Mouse (Mus musculus): Measurements from ENCODE around the gene Inpp5b. TPM values are rescaled to one million over a fixed set of nuclear protein-coding genes. Genes with fewer than 3 reads are reported as not detected.
A peak's percentile ranks its signal among the peaks of the same experiment; 100 is the strongest.
"Not testable (repeated sequence)": the region's sequence is repeated elsewhere in the genome, so short reads cannot be mapped to it uniquely, and the experiment has no call there.

Inpp5b gene
- 10 to 100 TPM; 10.1 to 14.9 TPM for total RNA-seq (2021)

GRCm38 (mm10) chr4:124741376-124742343 is at the start of gene Inpp5b:
Gene Inpp5b, plus strand, starts transcription at chr4:124741850.
- DNase-seq = peak; percentile 86 to 88
- intact Hi-C loops (cut with DNase I) = loop anchor here (2.0 to 5.0 kb wide), 2 partner anchors 27 to 196 kb away; partner anchors contain the start of genes 9930104L06Rik, Cdca8 and Sf3a3

DNA sequence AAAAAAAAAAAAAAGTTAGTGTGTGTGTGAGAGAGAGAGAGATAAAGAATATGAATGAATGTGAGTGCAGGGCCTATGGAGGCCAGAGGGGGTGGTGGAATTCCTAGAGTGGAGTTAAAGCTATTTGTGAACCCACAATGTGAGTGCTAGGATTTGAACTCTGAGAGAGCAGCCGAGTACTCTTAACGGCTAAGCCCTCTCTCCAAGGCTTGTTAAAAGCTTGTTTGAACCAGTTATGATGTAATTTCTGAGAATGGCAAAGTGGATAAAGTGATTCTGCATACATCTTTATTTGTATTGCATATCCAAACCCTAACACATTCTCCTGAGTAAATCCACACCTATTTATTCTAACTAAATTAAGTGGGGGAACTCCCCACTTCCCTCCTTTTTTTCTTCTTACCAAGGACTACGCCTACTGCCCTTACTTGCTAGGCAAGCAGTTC is 49.2 kb upstream of the Inpp5b start:
- intact Hi-C loops (cut with DNase I) = no loop called here
- no peak for DNase-seq

DNA sequence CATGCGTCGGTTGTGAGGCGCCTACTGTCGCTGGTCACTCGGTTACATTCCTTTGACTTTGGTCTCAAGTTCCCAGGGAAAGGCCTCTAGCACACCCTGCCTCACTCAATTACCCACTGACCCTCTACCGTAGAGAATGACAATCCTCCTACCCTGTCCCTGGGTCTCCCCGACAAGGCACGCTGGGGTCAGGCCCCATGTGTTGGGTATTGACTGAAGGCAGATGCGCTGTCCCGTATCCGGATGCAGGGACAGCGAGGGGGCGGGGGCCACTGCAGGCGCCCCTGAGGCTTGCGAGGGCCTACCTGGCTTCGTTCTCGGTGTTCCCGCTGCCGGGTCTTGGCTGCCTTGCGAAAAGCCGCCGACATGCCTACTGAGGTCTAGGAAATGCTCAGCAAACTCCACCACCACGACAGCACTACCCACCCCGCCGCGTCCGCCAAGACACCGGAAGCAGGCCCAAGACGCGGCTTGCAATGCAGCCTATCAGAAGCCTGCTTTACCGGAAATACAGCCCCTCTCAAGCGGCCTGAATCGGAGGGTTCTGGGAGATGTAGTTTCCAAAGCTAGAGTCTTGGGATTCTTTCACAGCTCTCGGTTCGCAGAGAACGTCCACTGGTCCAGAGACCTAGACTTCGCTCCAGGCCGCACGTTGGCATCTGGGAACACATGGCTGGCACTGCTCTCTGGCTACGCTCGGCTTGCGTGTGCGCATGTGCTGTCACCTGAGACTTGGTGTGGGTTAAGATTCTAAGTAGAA is 48.3 kb upstream of the Inpp5b start, which contains the start of gene Utp11:
Gene Utp11, minus strand, starts transcription at position 466 of the 760 bp plus-strand sequence.
- intact Hi-C loops (cut with DNase I) = no loop called here
- DNase-seq = peak; percentile 92 to 93

DNA sequence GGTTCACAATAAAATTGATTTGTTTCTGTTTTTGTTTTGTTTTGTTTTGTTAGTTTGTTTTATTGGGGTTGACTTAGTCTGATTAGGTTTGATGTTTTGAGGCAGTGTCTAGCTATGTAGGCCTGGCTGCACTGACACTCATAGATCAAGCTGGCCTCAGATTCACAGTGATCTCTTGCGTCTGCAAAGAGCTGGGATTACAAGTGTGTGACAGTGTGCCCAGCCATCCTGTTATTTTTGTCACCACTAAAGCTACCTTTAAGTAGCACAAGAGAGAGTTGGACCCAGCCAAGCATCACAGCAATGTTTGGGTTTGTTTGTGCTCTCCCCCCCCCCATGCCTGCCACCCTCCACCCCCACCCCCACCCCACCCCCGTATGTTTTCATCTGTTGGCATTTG is 47.1 kb upstream of the Inpp5b start:
- no peak for DNase-seq
- intact Hi-C loops (cut with DNase I) = no loop called here

DNA sequence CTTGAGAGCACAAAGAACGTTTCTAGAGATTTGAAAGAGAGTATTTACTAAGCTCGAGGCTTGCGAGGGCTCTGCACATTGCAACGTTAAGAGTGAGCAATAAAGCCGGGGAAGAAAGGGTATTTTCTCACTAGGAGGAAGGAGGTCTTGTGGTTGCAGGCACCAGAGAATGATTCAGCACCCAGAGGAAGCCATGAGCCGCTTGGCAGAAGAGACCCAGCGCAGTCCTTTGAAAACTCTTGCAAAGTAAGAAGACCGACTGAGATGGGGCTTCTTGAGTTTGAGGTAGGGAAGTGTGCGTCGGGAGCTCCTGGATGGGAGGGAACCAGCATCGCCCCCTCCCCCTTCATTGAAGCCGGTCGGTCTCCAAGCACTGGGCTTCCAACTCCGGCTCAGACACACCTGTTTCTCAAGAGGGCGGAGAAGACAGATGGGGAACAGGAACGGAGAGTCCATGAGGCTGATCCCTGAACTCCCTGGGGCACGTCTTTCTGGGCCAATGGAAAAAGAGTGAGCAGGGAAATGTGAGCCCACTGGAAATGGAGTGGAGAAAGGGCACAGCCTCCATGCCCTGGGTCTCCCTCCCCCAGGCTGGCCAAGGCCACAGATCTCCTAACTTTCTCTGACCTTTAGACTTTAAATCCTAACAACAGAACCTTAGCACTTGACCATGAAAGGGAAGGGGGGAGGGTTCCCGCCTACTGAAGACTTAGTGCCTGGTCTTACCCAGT is 45.7 kb upstream of the Inpp5b start:
- intact Hi-C loops (cut with DNase I) = no loop called here
- no peak for DNase-seq

DNA sequence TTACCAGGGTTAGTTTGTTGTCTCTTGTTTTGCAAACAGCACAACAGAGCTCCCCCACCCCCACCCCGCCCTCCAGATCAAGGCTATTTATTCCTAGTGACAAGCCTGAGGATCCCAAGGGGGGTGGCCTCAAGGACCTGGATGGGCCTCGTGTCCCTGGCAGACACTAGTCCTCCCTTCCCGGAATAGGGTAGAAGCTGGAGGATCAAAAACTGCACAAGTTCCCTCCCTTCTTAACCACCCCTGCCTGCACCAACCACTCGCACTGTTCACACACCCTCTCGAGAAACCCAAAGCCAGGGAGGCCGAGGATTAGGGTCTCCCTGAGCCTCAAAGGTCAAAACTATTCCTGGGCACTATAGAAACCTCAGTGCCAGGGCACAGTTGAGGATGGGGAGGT is 41.9 kb upstream of the Inpp5b start:
- intact Hi-C loops (cut with DNase I) = no loop called here

GRCm38 (mm10) chr4:124700248-124700971 is 41.2 kb upstream of the Inpp5b start, which contains the start of gene Fhl3:
Gene Fhl3, plus strand, starts transcription at chr4:124700701.
- intact Hi-C loops (cut with DNase I) = no loop called here
- DNase-seq = peak; percentile 75 to 76

More for the DNA sequence above, 41.9 kb upstream of the Inpp5b start:
- peak in 1 of 2 experiments; percentile 8 for DNase-seq

DNA sequence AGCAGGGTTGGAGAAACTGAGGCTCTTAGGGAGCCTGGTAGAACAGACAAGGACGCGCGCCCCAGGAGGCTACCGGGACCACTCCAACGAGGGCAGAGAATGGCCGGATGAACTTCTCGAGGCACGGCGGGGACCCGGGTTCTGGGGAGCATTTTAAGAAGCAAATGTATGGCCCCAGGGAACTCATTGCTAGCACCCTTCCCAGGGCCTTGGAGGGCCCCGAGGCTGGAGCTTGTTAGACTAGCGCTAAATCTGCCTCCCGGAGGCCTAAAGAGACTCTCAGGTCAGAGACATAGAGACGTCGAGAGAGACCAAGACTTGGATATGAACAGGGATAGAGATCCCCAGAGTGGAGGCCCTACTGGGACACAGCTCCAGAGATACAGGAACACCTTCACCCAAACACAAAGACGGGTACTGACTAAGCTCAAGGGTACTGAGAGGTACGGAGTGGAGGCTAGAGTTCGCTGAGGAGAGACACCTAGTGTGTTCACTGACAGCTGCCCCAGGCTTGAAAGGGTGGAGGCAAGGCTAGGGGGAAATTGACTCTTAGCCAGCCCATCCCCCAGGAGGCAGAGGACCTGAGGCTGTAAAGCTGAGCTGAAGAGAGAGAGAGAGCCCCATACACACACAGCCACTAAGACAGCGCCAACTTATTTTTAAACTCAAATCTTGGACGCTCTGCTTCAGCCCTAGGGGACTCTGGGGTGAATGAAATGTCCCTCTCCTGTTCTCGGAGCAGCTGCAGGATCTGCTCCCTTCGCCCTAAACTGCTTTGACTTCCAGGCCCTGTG is 40.4 kb upstream of the Inpp5b start:
- intact Hi-C loops (cut with DNase I) = no loop called here
- DNase-seq = peak; percentile 75

- peak in 1 of 2 experiments; percentile 48 for DNase-seq
- intact Hi-C loops (cut with DNase I) = no loop called here
These were observed 39.7 kb upstream of the Inpp5b start for GRCm38 (mm10) chr4:124701916-124702315.

DNA sequence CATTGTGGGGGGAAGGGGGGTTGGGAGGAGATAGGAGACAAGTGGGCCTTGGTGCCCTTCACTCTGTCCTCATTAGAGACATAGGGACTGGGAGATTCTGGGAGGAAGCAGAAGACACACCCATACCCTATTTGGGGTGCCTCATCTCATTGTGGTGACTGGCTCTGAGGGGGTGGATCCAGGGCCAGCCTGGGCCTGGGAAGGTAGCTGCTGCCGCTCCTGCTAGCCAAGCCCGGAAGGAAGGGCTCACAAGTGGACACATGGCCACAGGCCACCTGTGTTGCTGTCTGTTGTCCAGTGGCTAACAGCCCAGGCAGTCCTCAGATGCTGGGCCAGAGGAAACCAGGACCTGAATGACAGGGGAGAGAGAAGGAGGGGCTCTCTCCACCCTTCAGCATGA is 38.2 kb upstream of the Inpp5b start:
- DNase-seq = peak; percentile 58 to 62

DNA sequence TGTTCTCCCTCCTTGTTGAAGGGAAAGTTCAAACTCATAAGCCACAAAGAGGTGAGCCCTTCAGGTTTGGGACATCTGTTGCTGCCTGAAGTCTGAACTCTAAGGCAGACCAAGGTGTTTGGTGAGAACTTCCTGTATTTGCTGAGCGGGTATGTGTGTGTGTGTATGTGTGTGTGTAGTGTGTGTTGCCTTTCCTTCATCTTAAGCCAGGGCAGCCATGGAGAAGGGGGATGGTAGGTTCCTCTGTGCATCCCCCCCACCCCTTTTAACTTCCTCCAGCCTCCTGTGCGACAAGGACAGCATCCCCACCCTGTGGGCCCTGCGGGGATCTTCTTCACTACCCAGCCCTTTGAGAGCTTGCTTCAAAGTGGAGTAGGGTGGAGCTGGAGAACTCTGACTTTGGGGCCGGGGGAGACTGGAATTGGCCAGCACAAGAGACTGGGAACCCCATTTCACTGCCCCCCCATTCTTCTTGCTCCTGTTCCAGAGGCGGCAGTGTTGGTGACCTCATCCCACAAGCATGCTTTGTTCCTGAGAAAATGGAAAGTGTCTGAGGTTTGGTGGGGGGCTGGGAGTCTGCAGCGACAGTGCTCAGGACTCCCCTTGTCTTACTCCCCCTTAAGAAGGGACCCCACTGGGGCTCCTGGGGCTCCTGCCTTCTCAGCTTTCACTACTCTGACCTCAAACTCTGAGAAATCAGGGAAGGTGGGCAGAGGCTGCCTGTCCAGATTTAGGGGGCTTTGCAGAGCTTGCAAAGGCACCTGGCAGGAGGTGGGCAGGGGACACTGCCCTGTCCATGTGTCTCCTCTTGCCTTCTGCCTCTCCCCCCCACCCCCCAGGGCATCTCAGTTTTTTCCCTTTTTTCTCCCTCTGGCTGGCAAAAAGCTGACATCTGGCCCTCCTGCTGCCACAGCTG is 37.5 kb upstream of the Inpp5b start:
- DNase-seq = peak in 1 of 2 experiments; percentile 47
- intact Hi-C loops (cut with DNase I) = no loop called here

More for the DNA sequence above, 38.2 kb upstream of the Inpp5b start:
- intact Hi-C loops (cut with DNase I) = no loop called here

- intact Hi-C loops (cut with DNase I) = no loop called here
- DNase-seq = peak; percentile 69 to 71
These were observed 36.7 kb upstream of the Inpp5b start for GRCm38 (mm10) chr4:124704797-124705474.

GRCm38 (mm10) chr4:124705661-124706269 is 35.9 kb upstream of the Inpp5b start:
- no peak for DNase-seq
- intact Hi-C loops (cut with DNase I) = no loop called here

DNA sequence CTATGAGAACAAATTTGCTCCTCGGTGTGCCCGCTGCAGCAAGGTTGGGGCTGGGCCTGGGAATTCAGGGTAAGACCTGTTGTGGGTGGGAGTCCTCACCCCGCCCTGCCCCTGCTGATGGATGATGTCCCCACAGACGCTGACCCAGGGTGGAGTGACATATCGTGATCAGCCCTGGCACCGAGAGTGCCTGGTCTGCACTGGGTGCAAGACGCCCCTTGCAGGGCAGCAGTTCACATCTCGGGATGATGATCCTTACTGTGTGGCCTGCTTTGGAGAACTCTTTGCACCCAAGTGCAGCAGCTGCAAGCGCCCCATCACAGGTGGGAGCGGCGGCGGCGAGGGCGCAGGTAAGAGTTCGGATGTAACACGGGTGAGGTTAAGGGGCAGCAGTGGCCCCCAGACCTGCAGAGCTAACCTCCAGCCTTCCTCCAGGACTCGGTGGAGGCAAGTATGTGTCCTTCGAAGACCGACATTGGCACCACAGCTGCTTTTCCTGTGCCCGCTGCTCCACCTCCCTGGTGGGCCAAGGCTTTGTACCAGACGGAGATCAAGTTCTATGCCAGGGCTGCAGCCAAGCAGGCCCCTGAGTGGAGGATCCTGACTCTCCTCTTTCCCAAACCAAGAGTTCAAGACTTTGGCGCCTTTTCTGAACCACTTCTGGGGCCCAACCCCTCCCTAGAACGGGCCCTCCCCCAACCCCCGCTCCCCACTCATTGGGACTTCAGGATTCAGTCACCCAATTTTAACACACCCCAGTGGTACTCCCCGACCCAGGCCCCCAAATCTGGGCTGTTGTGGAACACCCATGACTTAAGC is 34.1 kb upstream of the Inpp5b start:
- DNase-seq = peak in 1 of 2 experiments; percentile 4

GRCm38 (mm10) chr4:124708200-124708517 is 33.5 kb upstream of the Inpp5b start:
- DNase-seq; intact Hi-C loops (cut with DNase I): not testable (repeated sequence)

More for the DNA sequence above, 34.1 kb upstream of the Inpp5b start:
- intact Hi-C loops (cut with DNase I) = not testable (repeated sequence)

All from heart, postnatal 10 days (tissue).